Mouse (Mus musculus): ENCODE results near the gene Gm4353. TPM values are rescaled to one million over a fixed set of nuclear protein-coding genes. Genes with fewer than 3 reads are reported as not detected.

The Gm4353 gene
- polyA plus RNA-seq, 1 experiment from 2014 or later = 0.33 TPM

DNA sequence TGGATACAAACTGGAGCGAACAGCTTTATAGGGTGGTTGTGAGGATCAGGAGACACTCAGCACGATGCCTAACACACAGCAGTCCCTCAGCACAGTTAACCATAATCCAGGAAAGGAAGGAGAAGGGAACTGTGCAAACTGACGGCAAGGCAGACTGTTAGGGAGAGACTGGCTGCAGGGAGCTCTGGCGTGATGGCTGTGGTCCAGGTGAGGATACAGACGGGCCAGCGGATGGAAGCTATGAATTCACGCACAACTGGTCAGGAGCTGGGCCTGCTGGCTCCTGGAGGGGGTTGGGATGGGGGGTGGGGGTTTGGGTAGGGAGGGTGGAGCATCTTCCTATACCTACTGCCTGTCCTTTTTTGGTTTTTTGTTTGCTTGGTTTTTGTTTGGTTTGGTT is 41.2 kb upstream of the Gm4353 start:
- Histone ChIP-seq H3K27me3 (ENCODE audit: control insufficient read depth, insufficient read depth, low read length) (no peaks in the 10 kb centered on the region), H3K4me3 (ENCODE audit: low read depth, low read length) (no peak overlapping the region), H3K36me3 (ENCODE audit: control insufficient read depth, insufficient read depth, low read length) (no peaks in the 10 kb centered on the region), H3K4me2 (replicated peaks; ENCODE audit: low read depth) (no peak overlapping the region), H3K9me3 (ENCODE audit: control insufficient read depth, low read length) (no peaks in the 10 kb centered on the region), H3K27ac (replicated peaks) (no peak overlapping the region), H3K4me1 (replicated peaks; ENCODE audit: control insufficient read depth, insufficient read depth) (no peaks in the 10 kb centered on the region), H3K9ac (ENCODE audit: low read length) (no peak overlapping the region)
- no peak for DNase-seq (ENCODE audit: low spot score)
- no peak for ATAC-seq (ENCODE audit: low FRiP score, low TSS enrichment)
- WGBS = 73% methylated on average over 7 of the region's 7 CpGs
- no peak for TF ChIP-seq CTCF (IDR thresholded peaks at IDR 0.05; ENCODE audit: low read depth)
- TF ChIP-seq EP300 (optimal IDR thresholded peaks at IDR 0.05) = no peak

DNA sequence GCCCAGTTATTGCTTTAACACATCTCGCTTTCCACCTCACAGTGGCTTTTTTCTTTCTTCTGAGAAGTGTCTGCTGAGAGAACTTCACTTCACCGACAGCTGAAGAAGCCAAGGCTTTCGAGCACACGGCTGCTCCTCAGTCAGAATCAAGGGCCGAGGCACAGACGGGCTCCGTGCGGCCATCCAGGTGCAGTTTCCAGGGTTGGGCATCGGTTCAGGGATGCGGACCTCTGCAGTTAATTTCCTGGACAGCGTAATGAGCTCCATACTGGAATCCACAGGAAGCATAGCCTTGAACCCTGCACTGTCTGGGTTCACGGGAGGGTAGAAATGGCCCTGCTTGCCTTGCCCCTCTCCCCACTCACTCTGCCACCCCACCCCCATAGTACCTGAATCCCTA is 39.6 kb upstream of the Gm4353 start:
- no peak overlapping the region for H3K27ac ChIP-seq (replicated peaks)
- H3K4me3 ChIP-seq (ENCODE audit: low read depth, low read length) = no peak overlapping the region
- no peak for TF ChIP-seq EP300 (optimal IDR thresholded peaks at IDR 0.05)
- TF ChIP-seq CTCF (IDR thresholded peaks at IDR 0.05; ENCODE audit: low read depth) = no peak
- ATAC-seq (ENCODE audit: low FRiP score, low TSS enrichment) = no peak
- H3K27me3 ChIP-seq (ENCODE audit: control insufficient read depth, insufficient read depth, low read length) = no peaks in the 10 kb centered on the region
- DNase-seq (ENCODE audit: low spot score) = no peak
- no peak overlapping the region for H3K9ac ChIP-seq (ENCODE audit: low read length)
- H3K4me1 ChIP-seq (replicated peaks; ENCODE audit: control insufficient read depth, insufficient read depth) = no peaks in the 10 kb centered on the region
- H3K4me2 ChIP-seq (replicated peaks; ENCODE audit: low read depth) = no peak overlapping the region
- H3K36me3 ChIP-seq (ENCODE audit: control insufficient read depth, insufficient read depth, low read length) = no peaks in the 10 kb centered on the region
- no peaks in the 10 kb centered on the region for H3K9me3 ChIP-seq (ENCODE audit: control insufficient read depth, low read length)
- WGBS = 87% methylated on average over 12 of the region's 12 CpGs

DNA sequence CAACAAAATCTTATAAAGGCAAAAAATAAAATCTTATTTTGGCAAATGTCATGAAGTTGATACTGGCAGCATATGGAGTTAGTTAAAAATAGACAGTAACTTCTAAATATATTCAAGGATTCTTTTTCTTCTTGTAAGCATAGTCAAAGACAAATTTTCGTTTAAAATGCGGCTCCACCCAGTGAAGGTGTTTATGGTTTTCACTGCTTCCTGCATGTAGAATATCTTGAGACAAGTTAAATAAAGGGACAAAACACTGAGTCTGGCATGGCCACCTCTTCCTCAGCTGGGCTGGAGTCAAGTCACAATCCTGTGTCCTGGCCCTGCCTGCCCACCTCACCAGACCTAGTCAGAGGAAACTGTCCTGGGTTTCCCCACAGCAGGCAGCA is 39.2 kb upstream of the Gm4353 start:
- 63% methylated on average over 2 of the region's 2 CpGs for WGBS
- Histone ChIP-seq H3K4me1 (replicated peaks; ENCODE audit: control insufficient read depth, insufficient read depth) (no peaks in the 10 kb centered on the region), H3K27ac (replicated peaks) (no peak overlapping the region), H3K36me3 (ENCODE audit: control insufficient read depth, insufficient read depth, low read length) (no peaks in the 10 kb centered on the region), H3K9ac (ENCODE audit: low read length) (no peak overlapping the region), H3K4me3 (ENCODE audit: low read depth, low read length) (no peak overlapping the region), H3K9me3 (ENCODE audit: control insufficient read depth, low read length) (no peaks in the 10 kb centered on the region), H3K27me3 (ENCODE audit: control insufficient read depth, insufficient read depth, low read length) (no peaks in the 10 kb centered on the region), H3K4me2 (replicated peaks; ENCODE audit: low read depth) (no peak overlapping the region)
- TF ChIP-seq CTCF (IDR thresholded peaks at IDR 0.05; ENCODE audit: low read depth) (no peak), EP300 (optimal IDR thresholded peaks at IDR 0.05) (no peak)
- ATAC-seq (ENCODE audit: low FRiP score, low TSS enrichment) (no peak), DNase-seq (ENCODE audit: low spot score) (no peak)

DNA sequence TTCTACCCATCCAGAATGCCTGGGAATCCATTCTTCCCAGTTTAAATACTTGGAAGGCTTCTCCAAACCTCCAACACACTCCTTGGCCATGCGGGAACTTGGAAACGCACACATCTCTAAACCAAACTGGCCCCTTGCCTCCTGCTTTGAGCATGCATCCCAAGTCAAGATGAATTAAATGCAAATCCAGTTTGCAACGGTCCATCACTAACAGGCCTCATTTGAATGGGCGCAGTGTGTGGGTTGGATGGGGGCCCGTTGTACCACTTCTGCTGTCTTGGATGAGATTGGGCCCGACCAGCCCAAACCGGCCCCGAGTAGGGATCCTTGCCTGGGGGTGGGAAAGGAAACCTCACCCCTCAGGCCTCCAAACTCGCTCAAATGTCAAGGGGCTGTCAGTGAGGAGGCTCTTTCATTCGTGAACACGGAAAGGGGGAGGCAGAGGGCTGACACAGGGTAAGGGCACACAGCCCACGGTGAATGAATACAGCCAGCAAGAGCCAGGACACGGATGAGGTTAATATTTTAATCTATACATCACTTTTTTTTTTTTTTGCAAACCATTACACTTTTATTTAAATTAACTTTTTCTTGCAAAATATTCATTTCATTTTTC is 38.7 kb upstream of the Gm4353 start:
- H3K4me1 ChIP-seq (replicated peaks; ENCODE audit: control insufficient read depth, insufficient read depth) = no peaks in the 10 kb centered on the region
- no peak overlapping the region for H3K27ac ChIP-seq (replicated peaks)
- ATAC-seq (ENCODE audit: low FRiP score, low TSS enrichment) (no peak), DNase-seq (ENCODE audit: low spot score) (no peak)
- H3K4me3 ChIP-seq (ENCODE audit: low read depth, low read length) = no peak overlapping the region
- H3K4me2 ChIP-seq (replicated peaks; ENCODE audit: low read depth) = no peak overlapping the region
- 60% methylated on average over 13 of the region's 13 CpGs for WGBS
- no peaks in the 10 kb centered on the region for H3K27me3 ChIP-seq (ENCODE audit: control insufficient read depth, insufficient read depth, low read length)
- H3K36me3 ChIP-seq (ENCODE audit: control insufficient read depth, insufficient read depth, low read length) = no peaks in the 10 kb centered on the region
- TF ChIP-seq CTCF (IDR thresholded peaks at IDR 0.05; ENCODE audit: low read depth) = no peak
- no peak for TF ChIP-seq EP300 (optimal IDR thresholded peaks at IDR 0.05)
- no peaks in the 10 kb centered on the region for H3K9me3 ChIP-seq (ENCODE audit: control insufficient read depth, low read length)
- no peak overlapping the region for H3K9ac ChIP-seq (ENCODE audit: low read length)

DNA sequence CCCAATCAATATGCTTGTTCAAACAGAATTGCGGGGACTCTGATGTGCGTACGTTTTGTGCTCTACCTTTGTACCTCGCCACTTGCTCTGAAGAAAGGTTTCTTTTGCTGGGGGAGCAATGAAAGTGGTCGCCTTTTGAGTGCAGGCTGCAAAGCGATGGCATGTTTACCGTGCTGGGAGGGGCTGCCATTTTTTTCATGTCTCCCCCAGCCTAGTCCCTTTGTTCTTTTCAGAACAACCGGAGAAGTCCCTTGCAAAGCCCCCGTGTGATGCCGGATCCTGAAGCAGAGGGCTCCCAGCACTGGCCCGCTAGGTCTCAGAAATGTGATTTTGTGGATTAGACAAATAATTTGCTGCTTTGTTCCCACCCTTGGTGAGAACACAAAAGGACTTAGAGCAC is 36.8 kb upstream of the Gm4353 start:
- ATAC-seq (ENCODE audit: low FRiP score, low TSS enrichment) (no peak), DNase-seq (ENCODE audit: low spot score) (no peak)
- no peaks in the 10 kb centered on the region for H3K27me3 ChIP-seq (ENCODE audit: control insufficient read depth, insufficient read depth, low read length)
- no peak overlapping the region for H3K4me2 ChIP-seq (replicated peaks; ENCODE audit: low read depth)
- H3K4me3 ChIP-seq (ENCODE audit: low read depth, low read length) = no peak overlapping the region
- TF ChIP-seq EP300 (optimal IDR thresholded peaks at IDR 0.05) = no peak
- H3K9ac ChIP-seq (ENCODE audit: low read length) = no peak overlapping the region
- no peaks in the 10 kb centered on the region for H3K4me1 ChIP-seq (replicated peaks; ENCODE audit: control insufficient read depth, insufficient read depth)
- H3K9me3 ChIP-seq (ENCODE audit: control insufficient read depth, low read length) = no peaks in the 10 kb centered on the region
- H3K27ac ChIP-seq (replicated peaks) = no peak overlapping the region
- H3K36me3 ChIP-seq (ENCODE audit: control insufficient read depth, insufficient read depth, low read length) = no peaks in the 10 kb centered on the region
- WGBS = 54% methylated on average over 11 of the region's 11 CpGs

DNA sequence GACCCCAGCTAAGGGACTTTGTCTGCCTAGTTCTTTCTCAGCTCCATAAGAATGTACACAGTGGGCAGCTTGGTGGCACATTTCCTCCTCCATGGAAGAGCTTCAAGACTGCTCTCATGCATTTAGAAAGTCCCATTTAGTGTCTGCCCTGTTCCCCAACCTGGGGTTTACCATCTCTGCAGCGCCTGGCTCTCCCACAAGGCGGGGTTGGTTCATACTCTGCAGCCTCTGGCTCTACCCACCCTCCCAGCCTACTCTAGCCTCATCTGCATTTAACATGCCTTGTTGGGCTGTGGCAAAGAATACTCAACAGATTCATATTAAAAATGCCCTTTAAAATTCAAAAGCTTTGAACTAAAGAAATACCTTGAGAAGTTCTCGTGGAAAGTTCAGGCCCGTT is 36.3 kb upstream of the Gm4353 start:
- H3K27ac ChIP-seq (replicated peaks) = no peak overlapping the region
- TF ChIP-seq EP300 (optimal IDR thresholded peaks at IDR 0.05) = no peak
- TF ChIP-seq CTCF (IDR thresholded peaks at IDR 0.05; ENCODE audit: low read depth) = no peak
- H3K27me3 ChIP-seq (ENCODE audit: control insufficient read depth, insufficient read depth, low read length) = no peaks in the 10 kb centered on the region
- ATAC-seq (ENCODE audit: low FRiP score, low TSS enrichment) (no peak), DNase-seq (ENCODE audit: low spot score) (no peak)
- WGBS = 62% methylated on average over 4 of the region's 4 CpGs
- H3K9ac ChIP-seq (ENCODE audit: low read length) = no peak overlapping the region
- no peak overlapping the region for H3K4me3 ChIP-seq (ENCODE audit: low read depth, low read length)
- H3K4me1 ChIP-seq (replicated peaks; ENCODE audit: control insufficient read depth, insufficient read depth) = no peaks in the 10 kb centered on the region
- no peaks in the 10 kb centered on the region for H3K36me3 ChIP-seq (ENCODE audit: control insufficient read depth, insufficient read depth, low read length)
- no peak overlapping the region for H3K4me2 ChIP-seq (replicated peaks; ENCODE audit: low read depth)
- H3K9me3 ChIP-seq (ENCODE audit: control insufficient read depth, low read length) = no peaks in the 10 kb centered on the region

All from stomach, postnatal 0 days (tissue).